Mouse (Mus musculus) urinary bladder, adult 18-20 months (tissue): Measurements from ENCODE around the gene Nrxn3.
A peak's percentile ranks its signal among the peaks of the same experiment; 100 is the strongest.

Experiments
- DNase-seq, 2 experiments: peaks; one replicate each; pipeline ENCODE4 v3.0.0; 2022; ENCODE audit warnings: low spot score in 2 of 2, mixed read lengths in 2 of 2

Gene Nrxn3

DNA sequence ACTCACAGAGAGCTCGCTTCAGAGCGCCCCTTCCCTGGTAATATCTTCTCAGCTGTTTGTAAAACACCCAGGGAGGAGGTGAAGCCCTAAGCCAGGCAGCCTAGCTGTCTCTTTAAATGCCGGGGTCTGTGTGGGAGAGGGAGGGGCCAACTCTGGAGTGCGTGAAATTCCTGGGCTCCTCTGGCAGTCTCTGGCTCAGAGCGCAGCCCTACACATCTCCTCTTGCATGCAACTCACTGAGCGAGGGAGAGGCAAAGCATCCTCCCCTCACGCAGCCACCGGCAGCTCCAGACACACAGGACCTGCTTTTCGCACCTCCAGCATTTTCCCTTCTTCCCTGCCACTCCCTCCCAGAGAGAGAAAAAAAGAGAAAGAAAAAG, at the start of gene Nrxn3:
Nrxn3 (plus strand) TSS at position 186 of the 380 bp plus-strand sequence.
- no peak for DNase-seq

DNA sequence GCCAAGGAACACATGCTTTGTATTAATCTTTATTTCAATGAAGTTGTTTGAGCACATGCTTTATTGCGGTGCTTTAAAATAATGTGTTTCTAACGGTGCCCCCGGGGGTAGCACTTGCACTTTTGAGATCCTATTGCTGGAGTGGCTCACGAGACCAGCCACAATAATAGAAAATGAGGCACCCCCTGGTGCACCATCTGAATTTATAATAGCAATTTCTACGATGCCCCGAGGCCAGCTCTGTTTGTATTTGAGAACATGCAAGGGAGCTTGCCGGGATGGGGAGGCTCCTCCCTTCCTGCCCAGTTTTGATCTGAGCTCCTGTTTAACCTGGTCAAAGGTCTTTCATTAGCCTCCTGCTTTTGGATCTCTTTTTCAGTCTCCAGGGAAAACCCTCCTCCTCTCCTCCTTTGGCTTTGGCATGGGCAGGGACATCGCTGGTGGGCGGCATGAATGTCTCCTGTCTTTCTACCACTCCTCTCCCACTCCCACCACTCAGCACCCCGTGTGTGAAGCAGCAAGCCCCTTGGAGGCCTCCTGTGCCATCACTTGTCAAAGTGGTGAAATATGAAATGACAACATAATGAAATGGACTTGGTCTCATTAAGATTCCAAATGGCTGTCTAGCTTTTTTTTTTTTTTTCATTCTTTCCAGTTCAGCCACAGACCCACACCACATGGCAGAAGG, 18.4 kb upstream of the Nrxn3 start:
- DNase-seq, result no peak

DNA sequence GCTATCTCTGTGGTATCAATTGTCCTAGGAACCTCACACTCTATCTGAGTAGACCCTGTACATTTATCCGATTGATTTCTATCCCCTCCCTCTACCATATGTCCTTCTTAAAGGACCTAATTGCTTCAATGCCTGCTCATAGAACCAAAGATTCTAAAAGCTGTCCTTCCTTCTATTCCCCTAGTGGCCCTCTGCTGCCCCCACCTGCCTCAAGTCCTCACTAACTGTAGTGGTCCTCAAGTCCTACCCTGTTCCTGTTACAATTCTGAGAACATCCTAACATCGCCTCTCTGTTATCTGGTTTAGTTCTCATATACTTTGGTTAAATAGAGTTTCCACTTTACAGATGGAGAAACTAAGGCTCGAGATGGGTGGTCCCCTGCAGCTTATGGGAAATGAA, 16.7 kb upstream of the Nrxn3 start:
- no peak for DNase-seq

DNA sequence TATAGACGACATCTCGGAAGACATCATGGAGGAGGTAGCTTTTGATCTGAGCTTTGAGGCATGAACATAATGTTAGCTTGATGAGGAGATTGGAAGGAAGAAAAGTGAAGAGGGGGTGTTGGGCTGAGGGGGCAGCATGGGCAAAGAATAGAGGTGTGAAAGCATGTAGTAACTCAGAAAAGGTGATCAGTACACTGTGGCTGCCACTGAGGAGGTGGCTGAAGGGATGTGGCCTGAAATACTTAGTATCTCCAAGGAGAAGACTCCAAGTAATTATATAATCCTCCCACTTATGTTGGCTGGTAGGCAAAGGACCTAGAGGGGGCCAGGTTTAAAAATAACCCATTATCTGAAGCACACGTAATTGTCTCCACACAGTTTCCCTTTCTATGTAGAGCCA, 14.9 kb upstream of the Nrxn3 start:
- no peak for DNase-seq

DNA sequence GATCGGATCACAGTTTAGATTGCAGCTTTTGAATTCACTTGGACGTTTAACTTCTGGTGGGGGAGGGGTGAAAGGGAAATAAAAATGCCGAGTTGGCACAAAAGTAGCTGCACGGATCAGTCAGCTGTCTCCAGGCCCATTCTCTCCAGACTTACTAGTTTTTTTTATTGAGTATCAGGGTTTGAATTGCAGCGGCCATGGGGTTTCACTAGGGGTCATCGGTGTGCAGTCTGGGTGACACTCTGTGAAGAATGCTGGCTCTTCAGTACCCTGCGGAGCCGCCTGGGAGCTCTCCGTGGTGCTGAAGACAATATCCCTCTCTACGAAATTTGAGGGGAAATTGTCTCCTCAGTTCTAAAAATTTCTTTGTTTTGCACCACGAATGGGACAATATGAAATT, 13.5 kb upstream of the Nrxn3 start:
- peak; percentile 3 to 10 for DNase-seq

DNA sequence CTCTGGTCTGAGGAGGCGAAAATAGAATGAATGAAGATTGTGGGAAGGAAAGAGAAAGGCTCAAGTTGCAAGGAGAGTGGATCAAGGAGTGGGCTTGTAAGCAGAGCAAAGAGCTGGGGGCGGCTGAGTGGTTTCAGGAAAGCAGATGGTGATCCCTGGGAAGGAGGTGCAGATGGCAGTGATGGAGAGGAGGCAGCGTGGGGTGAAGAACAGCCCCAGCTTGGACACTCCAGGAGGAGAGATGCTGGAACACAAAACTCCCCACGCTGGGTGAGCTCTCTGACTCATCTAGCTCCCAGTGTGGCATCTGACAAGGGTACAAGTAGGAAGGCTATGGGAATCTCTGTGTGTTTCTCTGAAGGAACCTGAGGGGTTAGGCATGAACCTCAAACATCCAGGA, 9.2 kb upstream of the Nrxn3 start:
- no peak for DNase-seq

DNA sequence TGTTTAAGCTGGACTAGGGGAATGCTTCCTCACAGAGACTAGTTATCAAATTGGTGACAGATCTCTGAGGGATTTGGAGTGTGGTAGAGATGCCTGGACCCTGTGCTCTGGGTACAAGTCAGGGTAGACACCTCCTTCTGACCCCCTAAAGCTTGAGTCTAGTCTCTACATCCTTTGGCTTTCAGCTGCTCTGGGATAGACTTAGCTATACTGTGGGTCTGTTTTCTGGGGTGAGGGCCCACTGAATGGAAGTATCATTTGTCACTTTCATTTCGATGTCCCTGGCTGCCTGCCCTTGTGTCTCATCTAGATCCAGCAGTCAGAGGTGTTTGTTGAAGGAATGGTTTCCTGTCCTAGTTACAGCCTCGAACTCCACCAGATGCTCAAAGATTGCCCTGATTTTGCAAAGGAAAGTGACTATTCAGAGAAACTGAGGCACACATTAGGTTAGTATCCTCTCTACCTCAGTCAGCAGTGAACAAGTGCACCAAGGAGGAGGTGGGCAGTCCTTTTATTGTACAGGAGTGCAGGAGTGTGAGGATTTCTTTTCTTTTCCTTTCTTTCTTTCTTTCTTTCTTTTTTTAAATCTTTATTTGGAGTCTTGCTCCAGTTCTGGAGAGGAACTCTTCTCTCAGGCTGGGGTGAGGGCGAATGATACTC, 515 bp upstream of the Nrxn3 start:
- no peak for DNase-seq

DNA sequence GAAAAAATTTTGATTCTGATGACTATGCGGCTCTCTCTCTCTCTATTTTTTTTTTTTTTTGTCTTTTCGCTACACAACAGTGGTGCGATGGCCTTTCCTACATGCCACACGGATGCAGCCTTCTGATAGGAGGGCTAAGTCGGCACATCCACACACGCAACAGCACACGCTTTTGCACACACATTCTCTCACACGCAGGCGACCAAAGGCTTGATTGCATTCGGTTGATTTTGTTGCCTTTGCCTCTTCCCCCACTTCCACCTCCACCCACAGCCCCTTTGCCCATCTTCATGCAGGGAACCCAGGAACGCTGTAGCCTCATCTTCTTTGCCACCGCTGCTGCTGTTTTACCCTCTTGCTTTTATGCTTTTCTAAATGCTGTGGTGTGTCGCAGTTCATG, 3.6 kb downstream of the Nrxn3 start:
- no peak for DNase-seq

DNA sequence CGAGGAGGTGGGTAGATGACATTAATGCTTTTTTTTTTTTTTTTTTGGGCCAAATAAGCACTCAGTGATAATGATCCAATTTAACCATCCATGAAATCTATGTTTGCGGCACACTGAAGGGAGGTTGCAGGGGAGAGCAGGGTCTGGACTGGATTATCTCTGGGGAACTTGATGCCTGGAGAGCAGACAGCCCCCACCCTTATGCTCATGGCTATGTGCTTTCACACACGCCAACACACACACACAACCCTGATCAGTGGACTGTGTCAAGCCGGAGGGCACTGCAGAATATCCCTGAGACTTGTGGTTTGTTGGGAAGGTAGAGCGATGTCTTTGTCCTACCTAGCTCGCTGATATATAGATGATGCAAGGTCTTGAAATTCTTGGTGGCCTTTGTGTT, 4.1 kb downstream of the Nrxn3 start:
- no peak for DNase-seq

DNA sequence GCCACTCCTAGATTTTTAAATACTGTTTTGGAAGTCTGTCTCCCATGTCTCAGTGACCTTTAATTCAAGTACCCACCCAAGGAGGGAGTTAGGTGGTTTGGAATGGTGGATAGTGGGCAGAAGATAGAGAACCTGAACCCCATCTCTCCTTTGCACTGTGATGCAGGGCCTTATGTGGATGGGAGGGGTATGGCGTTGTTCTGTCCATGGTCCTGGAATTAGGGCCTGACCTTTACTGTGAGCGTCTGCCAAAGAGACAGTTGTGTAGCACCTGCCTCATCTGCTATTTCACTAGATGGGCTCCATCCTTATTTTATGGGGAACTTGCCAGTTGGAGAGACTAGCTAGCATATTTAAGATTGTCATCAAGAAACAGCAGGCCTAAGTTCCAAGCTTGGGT, 8.0 kb downstream of the Nrxn3 start:
- no peak for DNase-seq

DNA sequence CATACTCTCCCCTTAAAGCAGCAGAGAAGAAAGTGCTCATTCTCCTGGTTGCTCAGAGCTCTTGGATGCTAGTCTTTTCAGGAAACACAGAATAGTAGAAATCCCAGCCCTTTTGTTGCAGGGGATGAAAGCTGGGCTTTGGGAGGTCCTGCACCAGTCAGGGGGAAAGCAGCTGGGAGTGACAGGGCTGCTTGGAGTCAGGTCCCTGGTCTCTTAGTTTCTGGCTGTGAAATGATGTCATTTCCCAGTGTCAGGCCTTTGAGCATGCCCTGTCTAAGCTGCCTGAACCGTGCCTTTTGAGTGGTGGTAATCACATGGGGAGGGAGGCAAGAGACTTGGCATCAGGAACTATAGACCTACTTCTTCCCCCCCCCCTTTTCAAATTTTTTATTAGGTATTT, 12.4 kb downstream of the Nrxn3 start:
- no peak for DNase-seq

DNA sequence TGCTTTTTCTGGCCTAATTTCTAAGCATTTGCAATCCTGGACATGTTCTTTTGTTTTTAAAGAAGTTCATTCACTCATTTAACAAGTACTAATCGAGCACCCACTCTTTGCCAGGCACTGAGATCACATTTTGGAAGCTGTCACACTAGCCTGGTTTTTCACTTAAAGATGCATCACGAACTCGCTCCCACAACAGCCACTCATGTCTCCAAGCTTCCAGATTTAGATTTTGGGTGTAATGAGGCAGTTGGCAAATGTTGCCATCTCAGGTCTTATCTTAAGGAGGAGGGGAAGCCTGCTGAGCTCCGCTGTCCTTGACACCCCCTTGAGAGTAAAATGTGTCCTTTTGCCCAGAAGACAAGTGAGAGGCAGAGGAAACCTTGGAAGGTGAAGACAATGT, 14.4 kb downstream of the Nrxn3 start:
- no peak for DNase-seq

DNA sequence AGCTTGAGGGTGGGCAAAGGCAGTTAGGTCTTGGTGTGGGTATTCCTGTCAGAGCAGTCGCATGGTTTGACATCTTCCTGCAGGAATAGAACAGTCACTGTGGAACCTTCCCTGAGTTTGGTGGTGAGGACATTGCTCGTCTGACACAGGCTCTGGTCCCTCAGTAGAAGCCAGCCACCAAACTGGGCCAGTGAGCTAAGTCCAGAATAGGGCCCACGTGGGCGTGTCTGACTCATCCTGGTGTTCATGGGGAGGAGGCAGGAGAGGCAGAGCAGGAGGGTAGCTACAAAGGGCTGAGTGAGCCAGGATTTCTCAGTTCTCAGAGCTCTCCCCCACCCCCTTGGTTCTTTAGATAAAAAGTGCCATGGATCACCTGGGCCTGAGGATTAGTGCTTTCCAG, 15.9 kb downstream of the Nrxn3 start:
- no peak for DNase-seq

DNA sequence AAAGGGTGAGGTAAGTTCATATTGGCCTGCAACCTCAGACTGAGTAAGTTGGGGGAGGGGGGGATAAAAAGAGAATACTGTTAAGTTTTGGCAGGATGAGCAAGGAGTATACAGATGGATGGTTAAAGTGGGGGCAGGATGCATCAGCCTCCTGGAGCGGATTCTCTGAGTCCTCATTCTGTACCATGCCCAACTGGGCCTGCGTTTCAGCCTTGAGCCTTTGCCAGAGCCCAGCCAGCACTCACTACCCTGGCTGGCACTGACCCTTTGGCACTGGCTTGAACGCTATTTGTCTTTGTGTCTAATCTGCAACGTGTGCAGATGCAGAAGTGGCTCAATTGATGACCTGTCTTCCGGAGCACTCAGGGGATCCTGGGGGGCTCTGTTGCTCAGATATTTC, 24.1 kb downstream of the Nrxn3 start:
- DNase-seq, result no peak

DNA sequence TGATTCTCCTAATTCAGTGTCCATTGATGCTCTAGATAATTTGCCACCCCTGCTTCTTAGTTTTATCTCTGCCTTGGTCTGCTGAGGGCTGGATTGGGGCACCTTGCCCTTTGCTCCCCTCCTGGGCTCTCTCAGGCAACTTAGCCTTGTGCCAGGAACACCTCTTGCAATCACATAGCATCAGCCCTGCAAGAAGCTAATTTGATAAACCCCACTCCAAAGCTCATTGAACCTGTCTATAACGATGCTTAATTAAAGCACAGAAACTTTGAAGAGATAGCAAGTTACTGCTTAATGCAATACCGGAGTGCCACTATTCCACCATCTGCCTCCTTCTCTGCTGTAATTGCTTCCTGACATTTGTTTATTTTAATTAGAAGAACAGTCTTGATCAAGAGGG, 42.1 kb downstream of the Nrxn3 start:
- no peak for DNase-seq

DNA sequence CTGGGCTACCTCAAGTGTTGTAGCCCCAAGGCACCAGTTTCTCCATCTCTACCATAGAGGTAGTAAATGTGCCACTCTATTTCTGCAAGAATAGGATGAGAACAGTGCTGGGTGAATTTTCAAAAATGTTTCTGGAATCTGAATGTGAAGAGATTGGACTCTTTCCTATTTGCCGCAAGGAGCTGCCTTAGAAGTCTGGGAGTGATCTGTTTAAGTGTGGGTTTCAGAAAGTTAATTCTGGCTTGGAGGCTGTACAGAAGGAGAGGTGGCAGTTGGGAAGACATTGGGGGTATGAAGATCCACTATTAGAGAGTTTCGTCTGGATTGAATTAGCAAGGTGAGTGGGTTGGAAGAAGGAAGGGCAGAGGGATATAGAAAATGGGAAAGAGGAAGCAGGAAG, 52.0 kb downstream of the Nrxn3 start:
- DNase-seq, result no peak

DNA sequence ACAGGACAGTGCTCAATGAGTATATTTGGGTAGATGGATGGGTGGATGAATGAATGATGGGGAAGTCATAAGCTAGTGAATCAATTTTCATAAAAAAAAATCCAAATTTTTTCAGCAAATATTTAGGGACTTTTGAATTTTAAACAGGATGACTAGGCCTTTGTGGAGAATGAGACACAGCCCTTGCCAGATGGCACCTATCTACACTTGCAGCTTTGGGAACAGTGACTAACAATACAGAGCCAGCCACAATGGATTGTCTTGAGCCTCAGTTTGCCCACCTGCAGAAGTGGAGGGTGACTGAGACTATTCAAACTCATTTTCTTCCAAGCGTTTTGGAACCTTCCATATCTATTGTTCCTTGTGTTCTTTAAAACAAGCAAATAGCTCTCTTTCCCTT, 55.4 kb downstream of the Nrxn3 start:
- DNase-seq, result no peak

DNA sequence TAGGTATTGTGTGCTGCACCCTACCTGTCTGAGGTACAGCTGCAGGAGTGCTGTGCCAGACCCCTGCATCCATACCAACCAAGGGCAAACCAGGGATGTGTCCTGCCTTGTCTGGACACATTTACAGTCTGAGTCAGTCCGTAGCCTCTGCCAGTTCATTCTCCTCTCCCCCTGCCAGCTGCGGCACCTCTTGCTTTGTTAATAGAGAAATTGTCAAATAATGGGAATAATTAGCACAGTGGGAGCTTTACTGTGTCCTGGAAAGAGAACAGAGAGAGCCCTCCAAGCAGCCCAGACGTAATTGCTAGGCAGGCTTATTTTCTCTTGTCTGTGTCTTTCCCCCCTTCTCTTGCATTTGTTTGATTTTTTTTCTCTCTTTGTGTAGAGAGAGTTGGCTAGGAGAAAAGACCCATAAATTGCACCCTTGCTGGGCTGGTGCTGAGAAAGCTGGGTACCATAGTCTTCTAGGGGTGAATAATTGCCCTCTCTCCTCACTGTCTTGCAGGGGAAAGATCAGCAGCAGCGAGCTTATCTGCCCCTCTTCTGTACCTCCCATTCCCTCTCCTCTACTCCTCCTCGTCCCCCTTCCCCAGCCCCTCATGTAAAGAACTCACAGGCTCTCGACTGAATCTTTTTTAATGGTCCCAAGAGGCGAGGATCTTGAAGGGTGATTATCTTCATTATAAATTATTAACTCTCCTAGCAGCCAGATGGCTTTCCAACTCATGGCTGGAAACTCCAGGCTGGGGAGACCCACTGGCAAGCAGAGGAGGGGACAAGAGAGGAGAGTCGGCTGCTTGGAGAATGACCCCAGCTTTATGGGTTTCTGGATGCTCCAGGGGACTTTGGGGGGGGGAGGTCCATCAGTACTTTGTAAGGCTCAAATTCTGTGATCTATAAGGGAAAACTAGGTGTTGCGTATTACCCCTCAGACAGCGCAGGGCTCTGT, 61.8 kb downstream of the Nrxn3 start:
- DNase-seq, result no peak

DNA sequence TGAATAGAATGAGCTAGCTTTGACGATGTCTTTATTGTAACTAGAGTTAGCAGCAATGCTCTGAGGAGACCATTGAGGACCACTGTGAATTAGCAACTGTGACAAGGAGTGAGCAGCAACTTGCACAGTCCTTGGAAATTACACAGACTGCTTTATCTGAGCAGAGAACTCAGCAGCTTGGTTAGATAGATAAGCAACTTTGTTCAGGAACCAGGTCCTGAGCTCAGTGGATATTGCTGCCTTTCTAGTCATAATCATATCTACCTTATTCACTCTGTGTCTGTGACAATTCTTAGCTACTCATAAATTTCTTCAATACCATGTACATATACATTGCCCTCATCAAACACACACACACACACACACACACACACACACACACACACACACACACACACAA, 70.6 kb downstream of the Nrxn3 start:
- no peak for DNase-seq

DNA sequence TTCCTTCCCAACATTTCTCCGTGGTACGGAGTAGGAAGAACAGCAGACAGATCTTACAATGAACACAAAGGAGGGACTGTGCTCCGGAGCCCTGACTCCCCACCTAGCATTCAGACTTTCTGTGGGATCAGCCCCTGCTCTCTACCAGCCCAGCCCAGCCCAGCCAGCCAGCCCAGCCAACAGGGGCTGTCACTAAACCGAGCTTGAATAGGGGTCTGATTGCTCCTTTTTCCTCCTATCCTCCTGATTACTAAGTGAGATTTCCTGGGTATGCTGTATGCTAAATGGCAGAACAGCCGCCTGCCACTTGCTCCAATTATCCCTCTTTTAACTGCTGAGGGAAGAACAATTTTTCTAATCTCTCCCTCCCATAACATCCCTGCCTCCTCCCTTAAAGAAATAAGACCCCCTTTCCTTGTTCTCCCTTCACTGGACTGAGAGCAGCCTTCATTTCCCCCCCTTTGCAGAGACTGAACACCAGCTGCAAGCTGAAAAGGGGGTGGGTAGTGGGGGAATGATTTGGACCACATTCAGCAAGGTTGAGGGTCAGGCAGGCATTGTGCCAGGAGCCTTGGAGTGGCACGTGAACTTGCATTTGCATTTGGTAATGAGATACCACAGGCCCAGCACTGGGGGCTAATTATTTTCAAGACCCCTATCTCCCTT, 78.4 kb downstream of the Nrxn3 start:
- no peak for DNase-seq

DNA sequence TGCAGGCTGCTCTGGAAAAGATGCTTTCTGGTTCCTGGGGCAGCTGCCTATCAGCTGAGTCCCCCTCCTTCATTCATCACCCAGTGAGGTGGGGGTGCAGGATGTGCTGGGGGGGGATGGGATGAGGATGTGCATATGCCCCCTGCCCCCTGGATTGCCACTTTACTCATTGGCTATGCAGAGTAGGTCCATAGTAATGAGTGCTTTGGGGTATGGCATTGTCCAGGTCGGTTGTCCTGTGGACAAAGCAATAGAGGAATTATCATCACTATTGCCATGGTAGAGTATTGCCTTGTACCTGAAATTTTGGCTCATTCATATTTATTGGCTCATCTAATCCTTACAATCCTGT, 79.0 kb downstream of the Nrxn3 start:
- DNase-seq, result no peak

DNA sequence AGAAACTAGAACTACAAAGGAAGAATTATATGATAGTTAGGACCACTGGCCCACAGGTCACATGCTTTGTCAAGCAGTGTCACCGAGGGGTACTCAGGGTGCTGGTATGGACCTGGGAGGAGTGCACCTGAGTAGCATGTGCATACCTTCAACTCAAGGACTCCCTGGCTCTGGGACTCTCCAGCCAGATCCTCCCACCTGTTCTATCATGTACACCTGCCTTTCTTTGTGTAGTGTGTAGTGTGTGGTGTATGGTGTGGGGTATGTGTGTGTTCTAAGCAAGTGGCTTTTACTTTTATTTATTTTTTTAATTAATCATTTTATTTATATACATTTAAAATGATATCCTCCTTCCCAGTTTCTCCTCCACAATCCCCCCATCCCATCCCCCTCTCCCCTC, 86.3 kb downstream of the Nrxn3 start:
- DNase-seq, result no peak
